8 mouse cellular contexts compared by ENCODE assay signal in genomic region chr11:19020371-19020824, GRCm38 (mm10). TPM values are rescaled to one million over a fixed set of nuclear protein-coding genes. Genes with fewer than 3 reads are reported as not detected.
DNase-seq lines count a peak whose midpoint lies in the region; ATAC-seq lines count a peak whose summit lies in the region.

No protein-coding gene starts in this region.

- ATAC-seq in intestine, embryonic 14.5 days (replicated peaks; ENCODE audit: low FRiP score, low TSS enrichment, low read depth), result peak; percentile 81
- ATAC-seq in megakaryocyte-erythroid progenitor cell, adult 5-6 weeks (replicated peaks; ENCODE audit: low FRiP score, low TSS enrichment, poor library complexity, severe bottlenecking), result peak; percentile 51

- under 1% methylated on average over 25 of the region's 25 CpGs for WGBS in intestine, embryonic 14.5 days

- H3K36me3 ChIP-seq in intestine, embryonic 14.5 days (ENCODE audit: control insufficient read depth, insufficient read depth, low read length), result peaks cover 7% of the 10 kb centered on the region; the same call in 1 of the 2 replicates

- peak overlapping the region; percentile 100 for H3K9ac ChIP-seq in intestine, embryonic 14.5 days (ENCODE audit: low read length)

- H3K9me3 ChIP-seq in intestine, embryonic 14.5 days (ENCODE audit: control insufficient read depth, low read length), result no peaks in the 10 kb centered on the region

- H3K4me3 ChIP-seq in intestine, embryonic 14.5 days (ENCODE audit: low read depth, low read length), result peak overlapping the region; percentile 95

- peak overlapping the region; percentile 100 for H3K27ac ChIP-seq in intestine, embryonic 14.5 days (ENCODE audit: low read depth)

- no peaks in the 10 kb centered on the region for H3K27me3 ChIP-seq in intestine, embryonic 14.5 days (replicated peaks; ENCODE audit: control insufficient read depth, insufficient read depth, low read length)

- intact Hi-C loops in left cerebral cortex, postnatal 14 days (cut with DNase I), result loop anchor here (5.0 to 10.0 kb wide), 2 partner anchors 268 to 1566 kb away; no protein-coding TSS in a partner anchor

- peak overlapping the region; percentile 88 for H3K4me2 ChIP-seq in intestine, embryonic 14.5 days (ENCODE audit: low read length)

- DNase-seq in adrenal gland, adult (ENCODE audit: inconsistent age in 2 of 2, low spot score in 1 of 2), result peak; percentile 97 to 99
- peak; percentile 95 for DNase-seq in embryo, embryonic 10 days (ENCODE audit: low spot score)
- peak; percentile 92 for DNase-seq in gastrocnemius, postnatal 25 days
- peak; percentile 90 for DNase-seq in intestine, embryonic 14.5 days (ENCODE audit: low spot score)
- peak; percentile 91 to 93 for DNase-seq in left cerebral cortex, postnatal 14 days (ENCODE audit: low spot score in 2 of 2)
- peak; percentile 86 for DNase-seq in right cerebral cortex, postnatal 25 days
- peak; percentile 90 to 94 for DNase-seq in urinary bladder, postnatal 36 days (ENCODE audit: low spot score in 2 of 2)

- H3K4me1 ChIP-seq in intestine, embryonic 14.5 days (replicated peaks; ENCODE audit: control insufficient read depth, insufficient read depth, low read length), result peaks cover 31% of the 10 kb centered on the region

RNA-seq across cellular contexts. Expression of gene Meis1, which starts 1.6 kb away (rescaled TPM):
- 1 to 10 TPM; 2.7 to 4.0 TPM for total RNA-seq in gastrocnemius, postnatal 25 days (2021)
- 133 and 151 TPM in 2 replicates for polyA plus RNA-seq in intestine, embryonic 14.5 days (2014; fragmentation: Nextera tagmentation; extraction: Ambion mirVana)
- total RNA-seq in left cerebral cortex, postnatal 14 days (2021), result 1 to 10 TPM; 3.6 to 4.5 TPM
- 14.5 and 20.7 TPM in 2 replicates for total RNA-seq in megakaryocyte-erythroid progenitor cell, adult 5-6 weeks (2014; fragmentation: Nextera tagmentation)
- total RNA-seq in megakaryocyte-erythroid progenitor cell, adult 5-6 weeks (2017), result 19.9 and 45.5 TPM in 2 replicates

Comparison
In these comparisons a context has a peak if more than half of its experiments do, and no peak if none do; other contexts are left out.
1. Peak in every context shown above with its lines: DNase-seq, ATAC-seq, H3K4me3 ChIP-seq and H3K27ac ChIP-seq.